7 mouse cellular contexts compared by ENCODE assay signal in genomic region chr6:100670880-100671344, GRCm38 (mm10). TPM values are rescaled to one million over a fixed set of nuclear protein-coding genes. Genes with fewer than 3 reads are reported as not detected.
DNase-seq lines count a peak whose midpoint lies in the region; ATAC-seq lines count a peak whose summit lies in the region.

Gene Shq1 (minus strand): TSS chr6:100671157.

- peak within 1 kb of the TSS; percentile 87 for H3K4me3 ChIP-seq in embryonic facial prominence, embryonic 11.5 days (ENCODE audit: low read depth, low read length)
- peak within 1 kb of the TSS; percentile 80 for H3K4me3 ChIP-seq in limb, embryonic 10.5 days
- H3K4me3 ChIP-seq in midbrain, embryonic 13.5 days (replicated peaks) = peak within 1 kb of the TSS; percentile 85

- H3K9me3 ChIP-seq in embryonic facial prominence, embryonic 11.5 days (replicated peaks; ENCODE audit: control insufficient read depth, low read length) = no peaks in the 10 kb centered on the region
- no peaks in the 10 kb centered on the region for H3K9me3 ChIP-seq in limb, embryonic 10.5 days (replicated peaks)
- H3K9me3 ChIP-seq in midbrain, embryonic 13.5 days = no peaks in the 10 kb centered on the region

- H3K9ac ChIP-seq in embryonic facial prominence, embryonic 11.5 days (replicated peaks; ENCODE audit: low read length) = peak within 1 kb of the TSS; percentile 73
- H3K9ac ChIP-seq in midbrain, embryonic 13.5 days (replicated peaks) = peak within 1 kb of the TSS; percentile 72

- no peaks in the 10 kb centered on the region for H3K27me3 ChIP-seq in embryonic facial prominence, embryonic 11.5 days (ENCODE audit: control insufficient read depth, insufficient read depth, low read length)
- H3K27me3 ChIP-seq in limb, embryonic 10.5 days (ENCODE audit: low read depth, poor library complexity, severe bottlenecking) = peaks cover 6% of the 10 kb centered on the region; the same call in 1 of the 2 replicates
- peaks cover 3% of the 10 kb centered on the region; the same call in 1 of the 2 replicates for H3K27me3 ChIP-seq in midbrain, embryonic 13.5 days

- H3K27ac ChIP-seq in embryonic facial prominence, embryonic 11.5 days (replicated peaks; ENCODE audit: low read depth, low read length) = no peak within 1 kb of the TSS
- H3K27ac ChIP-seq in limb, embryonic 10.5 days = peak within 1 kb of the TSS; percentile 84
- no peak within 1 kb of the TSS for H3K27ac ChIP-seq in midbrain, embryonic 13.5 days

- H3K4me1 ChIP-seq in embryonic facial prominence, embryonic 11.5 days (ENCODE audit: control insufficient read depth, insufficient read depth, low read length) = no peaks in the 10 kb centered on the region
- peaks cover 12% of the 10 kb centered on the region for H3K4me1 ChIP-seq in limb, embryonic 10.5 days
- peaks cover 8% of the 10 kb centered on the region for H3K4me1 ChIP-seq in midbrain, embryonic 13.5 days (replicated peaks)

- peak; percentile 92 for DNase-seq in adrenal gland, postnatal 14 days
- DNase-seq in embryonic facial prominence, embryonic 11.5 days (ENCODE audit: low spot score) = peak; percentile 92
- peak; percentile 80 for DNase-seq in kidney, adult 11 months
- peak; percentile 88 for DNase-seq in limb, embryonic 10.5 days (ENCODE audit: low spot score)
- peak; percentile 79 for DNase-seq in spleen, adult 12 weeks (ENCODE audit: low spot score)

- H3K36me3 ChIP-seq in embryonic facial prominence, embryonic 11.5 days (replicated peaks; ENCODE audit: control insufficient read depth, insufficient read depth, low read depth, low read length) = no peaks in the 10 kb centered on the region
- H3K36me3 ChIP-seq in limb, embryonic 10.5 days = 0 out of 2 replicates have a peak, but pooled peaks cover 3% of the 10 kb centered on the region
- H3K36me3 ChIP-seq in midbrain, embryonic 13.5 days = no peaks in the 10 kb centered on the region

- H3K4me2 ChIP-seq in embryonic facial prominence, embryonic 11.5 days (ENCODE audit: low read depth, low read length) = peak within 1 kb of the TSS; percentile 92
- H3K4me2 ChIP-seq in midbrain, embryonic 13.5 days (replicated peaks) = peak within 1 kb of the TSS; percentile 69

- peak; percentile 87 for ATAC-seq in embryonic facial prominence, embryonic 11.5 days (replicated peaks; ENCODE audit: insufficient number of reproducible peaks, low FRiP score, low TSS enrichment, low read depth)
- ATAC-seq in granulocyte monocyte progenitor cell, adult 5-6 weeks (replicated peaks; ENCODE audit: poor library complexity, severe bottlenecking) = peak; percentile 92
- ATAC-seq in midbrain, embryonic 13.5 days = peak; percentile 94

- under 1% methylated on average over 49 of the region's 49 CpGs for WGBS in embryonic facial prominence, embryonic 11.5 days
- WGBS in limb, embryonic 10.5 days = under 1% methylated on average over 49 of the region's 49 CpGs
- WGBS in midbrain, embryonic 13.5 days = 0% methylated on average over 49 of the region's 49 CpGs

RNA-seq across cellular contexts. Expression of gene Shq1, which starts in this region (rescaled TPM):
- 8.3 and 8.4 TPM in 2 replicates for total RNA-seq in adrenal gland, postnatal 14 days (2021)
- polyA plus RNA-seq in embryonic facial prominence, embryonic 11.5 days (2014; fragmentation: Nextera tagmentation; extraction: Ambion mirVana) = 17.5 and 21.7 TPM in 2 replicates
- total RNA-seq in granulocyte monocyte progenitor cell, adult 5-6 weeks (2014; fragmentation: Nextera tagmentation) = 16.4 and 17.8 TPM in 2 replicates
- total RNA-seq in granulocyte monocyte progenitor cell, adult 5-6 weeks (2017) = 14.4 and 28.5 TPM in 2 replicates
- 21.8 and 22.9 TPM in 2 replicates for polyA plus RNA-seq in limb, embryonic 10.5 days (2016; fragmentation: Nextera tagmentation; extraction: Ambion mirVana)
- 11.9 and 12.7 TPM in 2 replicates for polyA plus RNA-seq in midbrain, embryonic 13.5 days (2015; fragmentation: Nextera tagmentation; extraction: Ambion mirVana)
